Mouse (Mus musculus) urinary bladder, adult 2 months (tissue): Measurements from ENCODE around the gene Sh3pxd2a. TPM values are rescaled to one million over a fixed set of nuclear protein-coding genes. Genes with fewer than 3 reads are reported as not detected.

ENCODE experiments used
- DNase-seq: peaks from one replicate; pipeline ENCODE4 v3.0.0; 2022; ENCODE audit warnings: low spot score
- polyA plus RNA-seq: library from polyadenylated mRNA; depleted of rRNA; stranded (reverse); fragments of >200 nt; gene quantifications from 2 replicates; pipeline ENCODE4 v1.2.3, GENCODE M21; 2012

The Sh3pxd2a gene
- polyA plus RNA-seq, 1 experiment, result 23.2 TPM

GRCm38 (mm10) chr19:47456021-47456420 lies 8.2 kb downstream of the Sh3pxd2a start:
- no peak for DNase-seq

GRCm38 (mm10) chr19:47455001-47455755 lies 9.0 kb downstream of the Sh3pxd2a start:
- no peak for DNase-seq

- no peak for DNase-seq
These were observed 9.8 kb downstream of the Sh3pxd2a start for GRCm38 (mm10) chr19:47454167-47455000.

- no peak for DNase-seq
These were observed 10.8 kb downstream of the Sh3pxd2a start for GRCm38 (mm10) chr19:47453352-47453751.

- DNase-seq, result no peak
These were observed 11.5 kb downstream of the Sh3pxd2a start for GRCm38 (mm10) chr19:47452682-47453081.

GRCm38 (mm10) chr19:47452211-47452610 lies 12.0 kb downstream of the Sh3pxd2a start:
- DNase-seq, result no peak

- no peak for DNase-seq
These were observed 12.6 kb downstream of the Sh3pxd2a start for GRCm38 (mm10) chr19:47451476-47452113.

GRCm38 (mm10) chr19:47450261-47451137 lies 13.7 kb downstream of the Sh3pxd2a start:
- no peak for DNase-seq

- no peak for DNase-seq
These were observed 14.5 kb downstream of the Sh3pxd2a start for GRCm38 (mm10) chr19:47449513-47450227.

- no peak for DNase-seq
These were observed 15.5 kb downstream of the Sh3pxd2a start for GRCm38 (mm10) chr19:47448618-47449151.

GRCm38 (mm10) chr19:47446841-47447365 lies 17.3 kb downstream of the Sh3pxd2a start:
- DNase-seq, result no peak

GRCm38 (mm10) chr19:47446130-47446529 lies 18.1 kb downstream of the Sh3pxd2a start:
- no peak for DNase-seq

- no peak for DNase-seq
These were observed 18.5 kb downstream of the Sh3pxd2a start for GRCm38 (mm10) chr19:47445726-47446125.

GRCm38 (mm10) chr19:47444488-47444887 lies 19.7 kb downstream of the Sh3pxd2a start:
- DNase-seq, result no peak

GRCm38 (mm10) chr19:47442294-47442627 lies 21.9 kb downstream of the Sh3pxd2a start:
- DNase-seq, result no peak

- no peak for DNase-seq
These were observed 22.5 kb downstream of the Sh3pxd2a start for GRCm38 (mm10) chr19:47441541-47442293.

- DNase-seq, result no peak
These were observed 23.2 kb downstream of the Sh3pxd2a start for GRCm38 (mm10) chr19:47440967-47441366.

- no peak for DNase-seq
These were observed 23.8 kb downstream of the Sh3pxd2a start for GRCm38 (mm10) chr19:47440435-47440803.

GRCm38 (mm10) chr19:47439726-47440434 lies 24.3 kb downstream of the Sh3pxd2a start:
- no peak for DNase-seq
